Mouse (Mus musculus) midbrain, embryonic 14.5 days (tissue): ENCODE measurements at regions not wholly inside any gene's neighbourhood (a gene's known extent, or its start where the extent isn't known, plus 50 kb on each side); places are given as distances from the start of the nearest gene placed in this dataset.

Source experiments
- ATAC-seq: fragments of 200-750 bp; cut with Nextera tagmentation; 2 replicates; pipeline ENCODE4 v1.8.0; 2017; ENCODE audit warnings: moderate number of reproducible peaks, moderate library complexity; ENCODE audit not compliant: low FRiP score, low TSS enrichment
- DNase-seq: peaks from one replicate; pipeline ENCODE4 v3.0.0-alpha.2; 2015
- H3K27ac ChIP-seq: fragments of 300-500 bp; sonication (generic); replicated peaks from 2 replicates; pipeline ENCODE4 v1.5.1; 2014; ENCODE audit warnings: mild to moderate bottlenecking, low read depth, low read length, moderate library complexity
- H3K27me3 ChIP-seq: fragments of 300-500 bp; sonication (generic); 2 replicates; pipeline ENCODE4 v1.6.1; 2014; ENCODE audit warnings: low read length, control low read depth, mixed read lengths; ENCODE audit not compliant: control insufficient read depth, insufficient read depth
- H3K36me3 ChIP-seq: fragments of 300-500 bp; sonication (generic); 2 replicates; pipeline ENCODE4 v1.6.1; 2014; ENCODE audit warnings: low read length, control low read depth; ENCODE audit not compliant: control insufficient read depth, insufficient read depth
- H3K4me1 ChIP-seq: fragments of 300-500 bp; sonication (generic); 2 replicates; pipeline ENCODE4 v1.6.1; 2014; ENCODE audit warnings: mild to moderate bottlenecking, antibody characterized with exemption, low read length, control low read depth; ENCODE audit not compliant: control insufficient read depth, insufficient read depth
- H3K4me2 ChIP-seq: fragments of 300-500 bp; sonication (generic); 2 replicates; pipeline ENCODE4 v1.6.1; 2014; ENCODE audit warnings: mild to moderate bottlenecking, low read length, moderate library complexity
- H3K4me3 ChIP-seq: fragments of 300-500 bp; sonication (generic); replicated peaks from 2 replicates; pipeline ENCODE4 v1.5.1; 2014; ENCODE audit warnings: low read depth, low read length
- H3K9ac ChIP-seq: fragments of 300-500 bp; sonication (generic); replicated peaks from 2 replicates; pipeline ENCODE4 v1.6.1; 2014; ENCODE audit warnings: mild to moderate bottlenecking, low read length, moderate library complexity
- H3K9me3 ChIP-seq: fragments of 300-500 bp; sonication (generic); 2 replicates; pipeline ENCODE4 v1.6.1; 2016; ENCODE audit warnings: low read length, control low read depth, mixed read lengths; ENCODE audit not compliant: control insufficient read depth
- WGBS: fragments of 180-500 bp; shearing (Covaris S2); extraction: QIAGEN DNeasy Blood & Tissue Kit; methylation state at CpG from one replicate; pipeline ENCODE4 v1.1.7; 2014; 5-methylcytosine and 5-hydroxymethylcytosine counted together

DNA sequence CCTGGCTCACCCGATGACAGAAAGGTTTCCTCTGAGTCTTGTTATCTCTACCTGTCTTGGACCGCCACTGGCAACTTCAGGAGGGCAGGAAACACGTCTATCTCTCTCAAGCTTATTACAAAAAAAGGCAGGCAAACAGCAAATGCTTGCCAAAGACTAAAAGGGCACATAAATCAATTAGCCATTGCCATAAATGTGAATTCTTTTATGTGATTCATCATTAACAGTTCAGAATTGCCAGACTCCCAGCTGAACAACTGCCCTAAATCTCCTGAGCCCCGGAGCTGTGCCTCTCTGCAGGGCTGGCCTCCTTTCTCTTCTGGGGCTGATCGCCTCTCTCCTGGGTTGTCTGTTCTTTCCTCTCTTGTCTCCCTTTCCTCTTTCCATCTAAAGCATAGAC lies 164.6 kb upstream of the Hmga2 start:
- Histone ChIP-seq H3K27me3 (no peaks in the 10 kb centered on the region), H3K27ac (no peak overlapping the region), H3K9me3 (no peaks in the 10 kb centered on the region), H3K4me3 (no peak overlapping the region), H3K36me3 (no peaks in the 10 kb centered on the region), H3K4me2 (no peak overlapping the region), H3K9ac (no peak overlapping the region), H3K4me1 (no peaks in the 10 kb centered on the region)
- no peak for DNase-seq
- WGBS: 69% methylated on average over 5 of the region's 5 CpGs
- no peak for ATAC-seq

DNA sequence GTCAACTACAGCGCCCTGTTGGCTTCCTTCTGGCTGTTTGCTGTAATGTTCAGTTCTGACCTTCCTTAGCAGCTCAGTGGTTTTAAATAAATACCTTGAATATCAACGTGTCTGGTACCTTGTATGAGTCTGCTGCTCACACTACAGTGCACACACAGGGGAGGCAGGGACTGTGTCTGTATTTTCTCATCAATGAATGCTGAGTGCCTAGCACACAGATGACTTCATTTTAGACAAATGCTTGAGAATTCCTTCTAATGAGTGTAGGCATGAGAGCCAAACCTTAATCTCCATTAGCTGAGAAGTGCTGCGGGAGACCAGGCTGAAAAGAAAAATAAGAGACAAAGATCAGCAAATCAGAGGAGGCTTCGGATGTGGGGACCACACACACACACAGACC lies 162.0 kb upstream of the Hmga2 start:
- DNase-seq: no peak
- Histone ChIP-seq H3K9ac (no peak overlapping the region), H3K36me3 (no peaks in the 10 kb centered on the region), H3K27me3 (no peaks in the 10 kb centered on the region), H3K4me3 (no peak overlapping the region), H3K4me2 (no peak overlapping the region), H3K9me3 (no peaks in the 10 kb centered on the region), H3K27ac (no peak overlapping the region), H3K4me1 (no peaks in the 10 kb centered on the region)
- no peak for ATAC-seq
- WGBS: 22% methylated on average over 4 of the region's 4 CpGs

DNA sequence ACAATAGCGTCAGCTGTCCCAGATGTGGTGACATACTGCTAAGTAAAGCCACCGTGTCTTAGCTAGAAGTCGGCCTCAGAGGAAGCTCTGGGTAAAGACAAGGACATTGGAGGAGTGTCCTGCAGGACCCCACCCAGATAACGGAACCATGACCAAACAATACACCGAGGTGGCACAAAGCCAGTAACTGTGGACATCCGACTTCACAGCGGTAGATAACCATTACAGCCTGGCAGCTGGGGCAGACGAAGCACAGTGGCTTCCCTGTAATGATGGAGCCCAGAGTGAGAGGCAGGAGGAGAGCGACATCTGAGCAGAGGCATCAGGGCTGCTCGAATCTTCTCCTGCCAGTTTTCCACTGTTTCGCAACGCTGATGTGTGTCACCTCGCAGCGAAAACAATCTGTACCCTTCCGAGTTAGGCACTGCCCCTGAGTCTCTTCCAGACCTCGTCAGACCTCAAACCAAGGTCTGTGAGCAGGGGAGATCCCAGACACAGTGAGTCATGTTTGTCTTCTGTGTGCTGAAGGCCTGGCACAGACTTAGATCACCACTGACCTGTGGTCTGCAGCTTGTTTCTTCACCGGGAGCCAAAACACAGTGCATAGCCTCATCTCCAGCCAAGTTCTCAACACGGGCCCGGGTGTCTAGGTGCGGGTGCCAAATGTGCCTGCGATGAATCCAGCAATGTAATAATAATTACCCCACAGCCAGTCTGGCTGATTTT lies 159.7 kb upstream of the Hmga2 start:
- no peak overlapping the region for H3K4me3 ChIP-seq
- H3K9ac ChIP-seq: no peak overlapping the region
- no peak for ATAC-seq
- no peaks in the 10 kb centered on the region for H3K36me3 ChIP-seq
- no peak overlapping the region for H3K4me2 ChIP-seq
- no peaks in the 10 kb centered on the region for H3K9me3 ChIP-seq
- H3K27me3 ChIP-seq: no peaks in the 10 kb centered on the region
- H3K4me1 ChIP-seq: no peaks in the 10 kb centered on the region
- H3K27ac ChIP-seq: no peak overlapping the region
- WGBS: 83% methylated on average over 21 of the region's 21 CpGs
- no peak for DNase-seq

DNA sequence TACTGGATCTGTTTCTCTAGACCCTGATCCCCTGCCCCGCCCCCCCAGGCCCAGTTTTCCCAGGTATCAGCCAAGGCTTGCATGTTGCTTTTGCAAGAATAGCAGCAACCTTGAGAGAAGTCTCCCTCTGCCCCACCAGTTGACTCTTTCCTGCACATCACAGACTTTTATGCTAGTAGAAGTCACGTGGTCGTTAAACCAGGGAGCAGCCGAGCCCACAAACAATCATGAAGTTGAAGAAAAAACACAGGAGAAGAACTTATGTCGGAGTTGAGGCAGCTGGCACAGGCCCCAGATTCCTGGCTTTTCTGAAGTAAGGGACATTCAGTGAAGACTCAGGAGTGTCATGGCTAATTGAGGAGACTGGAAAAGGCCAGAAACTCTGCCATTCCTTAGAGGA lies 158.9 kb upstream of the Hmga2 start:
- no peak overlapping the region for H3K4me3 ChIP-seq
- no peak overlapping the region for H3K9ac ChIP-seq
- WGBS: 87% methylated on average over 5 of the region's 5 CpGs
- no peaks in the 10 kb centered on the region for H3K9me3 ChIP-seq
- no peaks in the 10 kb centered on the region for H3K36me3 ChIP-seq
- no peaks in the 10 kb centered on the region for H3K27me3 ChIP-seq
- H3K4me1 ChIP-seq: no peaks in the 10 kb centered on the region
- no peak overlapping the region for H3K4me2 ChIP-seq
- no peak overlapping the region for H3K27ac ChIP-seq
- ATAC-seq: no peak
- DNase-seq: no peak

DNA sequence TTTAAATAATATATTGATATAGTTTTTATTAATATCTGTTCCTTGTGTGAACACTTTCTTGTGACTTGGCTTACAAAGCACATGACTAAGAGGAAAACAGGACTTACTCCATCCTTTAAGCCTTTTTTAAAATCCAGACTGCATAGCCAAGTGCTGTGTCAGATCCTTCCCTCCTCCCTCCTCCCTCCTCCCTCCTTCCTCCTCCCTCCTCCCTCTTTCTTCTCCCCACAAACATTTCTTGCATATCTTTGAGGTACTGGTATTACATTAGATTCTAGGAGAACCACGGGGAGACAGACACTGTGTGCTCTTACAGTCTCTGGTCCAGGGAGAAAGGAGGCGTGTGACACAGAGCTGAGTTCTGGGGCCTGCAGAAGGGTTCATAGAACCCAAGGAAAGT lies 155.8 kb upstream of the Hmga2 start:
- Histone ChIP-seq H3K4me2 (no peak overlapping the region), H3K27ac (no peak overlapping the region), H3K9ac (no peak overlapping the region), H3K4me1 (no peaks in the 10 kb centered on the region), H3K4me3 (no peak overlapping the region), H3K27me3 (no peaks in the 10 kb centered on the region), H3K9me3 (no peaks in the 10 kb centered on the region), H3K36me3 (no peaks in the 10 kb centered on the region)
- ATAC-seq (no peak), DNase-seq (no peak)
- WGBS: 79% methylated on average over 2 of the region's 2 CpGs

DNA sequence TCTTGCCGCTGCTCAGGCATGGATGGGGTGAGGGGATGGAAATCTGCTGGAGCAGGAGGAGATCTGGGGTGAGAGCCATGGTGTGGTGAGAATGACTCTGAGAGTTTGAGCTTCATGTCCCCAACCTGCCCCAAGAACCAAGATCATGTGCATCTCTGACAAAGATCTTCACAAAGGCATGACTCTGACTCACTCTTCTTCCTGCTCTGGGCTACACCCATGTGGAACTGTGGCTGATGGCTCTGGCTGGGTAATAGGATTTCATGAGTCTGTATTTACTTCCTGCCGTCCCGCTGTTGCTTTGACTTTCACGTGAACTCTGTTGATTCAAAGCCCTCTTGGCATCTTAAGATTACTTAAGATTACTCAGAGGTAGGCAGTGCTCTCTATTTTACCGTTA lies 151.8 kb upstream of the Hmga2 start:
- H3K4me2 ChIP-seq: no peak overlapping the region
- DNase-seq (no peak), ATAC-seq (no peak)
- no peaks in the 10 kb centered on the region for H3K27me3 ChIP-seq
- no peak overlapping the region for H3K27ac ChIP-seq
- no peak overlapping the region for H3K9ac ChIP-seq
- no peaks in the 10 kb centered on the region for H3K9me3 ChIP-seq
- no peak overlapping the region for H3K4me3 ChIP-seq
- H3K4me1 ChIP-seq: no peaks in the 10 kb centered on the region
- WGBS: 84% methylated on average over 5 of the region's 5 CpGs
- no peaks in the 10 kb centered on the region for H3K36me3 ChIP-seq

DNA sequence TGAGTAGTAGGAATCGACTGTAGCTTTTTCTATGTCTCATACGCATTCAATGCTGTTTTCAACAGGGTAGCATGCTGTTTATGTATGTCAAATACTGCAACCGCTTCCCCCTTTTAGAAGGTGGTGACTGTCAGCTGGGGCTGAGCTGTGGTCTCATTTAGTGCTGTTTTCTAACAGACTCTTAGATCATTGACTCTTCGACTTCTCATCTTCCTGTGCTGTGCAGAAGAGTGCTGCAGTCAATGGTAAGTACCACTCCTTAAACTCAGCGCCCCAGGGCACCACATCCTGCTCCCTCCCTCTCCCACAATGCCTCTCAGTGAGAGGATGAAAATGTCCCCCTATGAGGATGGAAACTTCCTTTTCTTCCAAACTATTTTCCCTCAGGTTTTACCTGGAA lies 149.2 kb upstream of the Hmga2 start:
- H3K4me3 ChIP-seq: no peak overlapping the region
- 88% methylated on average over 5 of the region's 5 CpGs for WGBS
- H3K4me2 ChIP-seq: no peak overlapping the region
- no peaks in the 10 kb centered on the region for H3K9me3 ChIP-seq
- H3K27ac ChIP-seq: no peak overlapping the region
- H3K9ac ChIP-seq: no peak overlapping the region
- no peak for ATAC-seq
- no peaks in the 10 kb centered on the region for H3K4me1 ChIP-seq
- DNase-seq: no peak
- H3K36me3 ChIP-seq: no peaks in the 10 kb centered on the region
- H3K27me3 ChIP-seq: no peaks in the 10 kb centered on the region

DNA sequence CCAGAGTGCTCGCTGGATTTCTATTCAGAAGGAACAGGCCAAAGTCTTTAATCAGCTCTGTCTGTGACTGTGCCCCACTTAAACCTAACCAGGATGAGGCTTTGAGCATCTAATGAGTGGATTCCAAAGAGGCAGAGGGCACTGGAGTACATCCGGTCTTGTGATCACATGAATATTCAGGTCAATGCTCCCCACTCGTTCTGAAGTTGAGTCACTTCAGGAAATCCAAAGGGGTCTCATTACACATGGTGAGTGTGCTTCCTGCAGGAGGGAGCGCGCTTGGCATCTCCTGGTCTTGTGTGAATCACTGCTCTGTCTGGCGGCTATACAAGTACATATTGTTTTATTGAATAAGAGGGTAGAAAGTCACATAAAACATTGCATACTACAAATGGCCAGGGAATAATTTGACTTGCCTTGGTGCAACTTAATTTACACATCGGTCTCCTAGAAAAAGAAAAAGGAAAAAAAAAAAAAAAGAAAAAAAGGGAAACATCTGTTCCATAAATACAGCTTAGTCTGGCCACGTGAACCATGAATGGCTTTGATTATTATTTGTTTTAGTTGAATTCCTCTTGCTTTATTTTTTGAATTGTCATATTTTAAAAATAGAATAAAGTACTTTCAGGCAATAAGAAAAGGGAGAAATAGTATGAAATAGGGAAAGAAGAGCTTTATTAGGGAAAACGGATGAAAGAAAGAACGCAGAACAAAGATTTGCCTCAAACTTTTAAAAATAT lies 148.1 kb upstream of the Hmga2 start:
- ATAC-seq: no peak
- Histone ChIP-seq H3K4me2 (no peak overlapping the region), H3K27ac (no peak overlapping the region), H3K4me3 (no peak overlapping the region), H3K9me3 (no peaks in the 10 kb centered on the region), H3K9ac (no peak overlapping the region), H3K4me1 (no peaks in the 10 kb centered on the region), H3K27me3 (no peaks in the 10 kb centered on the region), H3K36me3 (no peaks in the 10 kb centered on the region)
- 62% methylated on average over 10 of the region's 10 CpGs for WGBS
- DNase-seq: no peak

DNA sequence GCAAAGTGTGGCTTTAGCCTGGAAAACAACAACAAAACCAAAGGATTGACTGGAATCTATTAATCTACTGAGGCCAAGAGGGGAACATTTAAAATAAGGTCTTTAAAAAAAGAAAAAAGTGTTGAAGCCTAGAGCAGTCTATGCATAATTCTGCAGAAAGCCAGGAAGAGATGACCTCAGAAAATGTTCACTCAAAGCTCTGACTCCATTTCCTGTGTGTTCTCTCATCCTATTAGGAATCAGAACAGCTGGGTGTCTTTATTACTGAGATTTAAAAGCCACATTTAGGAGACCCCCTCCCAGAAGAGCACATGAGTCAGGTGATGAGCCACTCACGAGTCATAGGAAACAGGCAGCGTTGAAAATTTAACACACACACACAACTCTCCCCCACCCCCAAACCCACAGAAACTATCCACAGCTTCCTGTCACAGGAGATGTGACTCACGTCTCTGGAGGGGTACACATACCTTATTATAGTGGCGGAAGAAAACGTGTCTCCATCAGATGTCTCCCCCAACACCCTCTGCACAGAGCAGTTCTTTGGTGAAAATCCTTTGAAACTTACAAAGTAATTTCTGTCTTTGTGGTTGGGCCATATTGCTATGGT lies 140.2 kb upstream of the Hmga2 start:
- ATAC-seq (no peak), DNase-seq (no peak)
- 76% methylated on average over 5 of the region's 5 CpGs for WGBS
- Histone ChIP-seq H3K27ac (no peak overlapping the region), H3K4me1 (no peaks in the 10 kb centered on the region), H3K36me3 (no peaks in the 10 kb centered on the region), H3K27me3 (no peaks in the 10 kb centered on the region), H3K9me3 (no peaks in the 10 kb centered on the region), H3K9ac (no peak overlapping the region), H3K4me3 (no peak overlapping the region), H3K4me2 (no peak overlapping the region)
